Mouse (Mus musculus) heart, embryonic 11.5 days (tissue): ENCODE data around the gene Apol10b. TPM values are rescaled to one million over a fixed set of nuclear protein-coding genes. Genes with fewer than 3 reads are reported as not detected.
"Not testable (repeated sequence)": the region's sequence is repeated elsewhere in the genome, so short reads cannot be mapped to it uniquely, and the experiment has no call there.

Experiments
- ATAC-seq: fragments of 200-750 bp; cut with Nextera tagmentation; replicated peaks from 2 replicates; pipeline ENCODE4 v1.8.0; 2017; ENCODE audit warnings: moderate library complexity; ENCODE audit not compliant: insufficient number of reproducible peaks, low FRiP score, low TSS enrichment
- H3K27ac ChIP-seq: fragments of 300-500 bp; sonication (generic); 2 replicates; pipeline ENCODE4 v1.5.1; 2014; ENCODE audit warnings: mild to moderate bottlenecking, low read depth, low read length
- H3K27me3 ChIP-seq: fragments of 300-500 bp; sonication (generic); 2 replicates; pipeline ENCODE4 v1.6.1; 2014; ENCODE audit warnings: mild to moderate bottlenecking, low read length, mixed read lengths; ENCODE audit not compliant: control insufficient read depth, insufficient read depth
- H3K36me3 ChIP-seq: fragments of 300-500 bp; sonication (generic); 2 replicates; pipeline ENCODE4 v1.6.1; 2014; ENCODE audit warnings: mild to moderate bottlenecking, low read length, moderate library complexity, mixed read lengths; ENCODE audit not compliant: control insufficient read depth, insufficient read depth
- H3K4me1 ChIP-seq: fragments of 300-500 bp; sonication (generic); 2 replicates; pipeline ENCODE4 v1.6.1; 2014; ENCODE audit warnings: low read length; ENCODE audit not compliant: control insufficient read depth, insufficient read depth
- H3K4me2 ChIP-seq: fragments of 300-500 bp; sonication (generic); 2 replicates; pipeline ENCODE4 v1.6.1; 2014; ENCODE audit warnings: mild to moderate bottlenecking, moderate library complexity
- H3K4me3 ChIP-seq: fragments of 300-500 bp; sonication (generic); 2 replicates; pipeline ENCODE4 v1.5.1; 2014; ENCODE audit warnings: low read depth, low read length
- H3K9ac ChIP-seq: fragments of 300-500 bp; sonication (generic); 2 replicates; pipeline ENCODE4 v1.6.1; 2014; ENCODE audit warnings: mild to moderate bottlenecking, low read depth, low read length, moderate library complexity
- H3K9me3 ChIP-seq: fragments of 300-500 bp; sonication (generic); replicated peaks from 2 replicates; pipeline ENCODE4 v1.6.1; 2016; ENCODE audit warnings: low read length; ENCODE audit not compliant: control insufficient read depth
- WGBS: fragments of 180-500 bp; shearing (Covaris S2); extraction: QIAGEN DNeasy Blood & Tissue Kit; methylation state at CpG from one replicate; pipeline ENCODE4 v1.1.7; 2014; ENCODE audit not compliant: insufficient replicate concordance; 5-methylcytosine and 5-hydroxymethylcytosine counted together
- polyA plus RNA-seq: library from polyadenylated mRNA; unstranded; fragments of >200 nt; fragmentation: Nextera tagmentation; extraction: Ambion mirVana; gene quantifications from 2 replicates; pipeline ENCODE4 v1.2.1, GENCODE M21; 2014

The Apol10b gene
- not detected in 2 replicates for polyA plus RNA-seq

DNA sequence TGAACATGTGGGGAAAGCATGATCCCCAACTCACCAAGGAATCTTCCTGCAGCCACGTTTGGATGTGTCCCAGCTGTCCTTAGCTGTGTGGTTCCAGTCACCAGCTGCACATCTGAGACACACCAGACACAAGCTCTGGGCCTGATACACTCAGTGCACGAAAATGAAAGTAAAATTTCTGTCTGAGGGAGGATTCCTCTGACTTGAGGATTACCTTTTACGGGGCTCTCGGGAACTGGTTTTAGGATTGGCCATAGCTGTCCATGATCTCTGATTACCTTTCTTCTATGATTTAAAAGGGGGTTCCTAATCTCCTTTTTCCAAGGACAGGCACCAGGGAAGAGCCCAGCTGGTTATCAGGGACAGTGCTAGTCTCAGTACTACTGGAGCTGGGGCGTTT, at the start of gene Apol10b:
Gene Apol10b, minus strand, starts transcription at position 165 of the 400 bp plus-strand sequence.
- Histone ChIP-seq H3K4me1 (no peaks in the 10 kb centered on the region), H3K4me3 (no peak within 1 kb of the TSS), H3K36me3 (no peaks in the 10 kb centered on the region), H3K27me3 (no peaks in the 10 kb centered on the region), H3K4me2 (no peak within 1 kb of the TSS), H3K9me3 (no peaks in the 10 kb centered on the region), H3K9ac (no peak within 1 kb of the TSS), H3K27ac (no peak within 1 kb of the TSS)
- WGBS: 55% methylated on average over 5 of the region's 5 CpGs
- ATAC-seq: no peak

DNA sequence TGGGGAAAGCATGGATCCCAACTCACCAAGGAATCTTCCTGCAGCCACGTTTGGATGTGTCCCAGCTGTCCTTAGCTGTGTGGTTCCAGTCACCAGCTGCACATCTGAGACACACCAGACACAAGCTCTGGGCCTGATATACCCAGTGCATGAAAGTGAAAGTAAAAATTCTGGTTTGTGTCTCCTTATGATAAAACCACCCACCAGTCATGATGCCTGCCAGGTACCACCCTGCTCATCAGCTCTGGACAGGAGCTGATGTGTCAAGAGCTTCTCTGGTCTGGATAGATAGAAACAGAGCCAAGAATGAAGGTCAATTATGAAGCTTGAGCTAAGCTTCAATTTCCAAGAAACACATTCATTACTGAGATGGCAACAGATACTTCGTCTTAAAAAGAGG, 47.3 kb upstream of the Apol10b start, which contains the start of gene Apol11b:
Gene Apol11b, minus strand, starts transcription at position 111 of the 400 bp plus-strand sequence.
- not testable (repeated sequence) for H3K4me2 ChIP-seq, ATAC-seq, H3K27me3 ChIP-seq, H3K36me3 ChIP-seq, H3K9me3 ChIP-seq, H3K4me1 ChIP-seq, H3K4me3 ChIP-seq, H3K9ac ChIP-seq, H3K27ac ChIP-seq
- 71% methylated on average over 2 of the region's 2 CpGs for WGBS

DNA sequence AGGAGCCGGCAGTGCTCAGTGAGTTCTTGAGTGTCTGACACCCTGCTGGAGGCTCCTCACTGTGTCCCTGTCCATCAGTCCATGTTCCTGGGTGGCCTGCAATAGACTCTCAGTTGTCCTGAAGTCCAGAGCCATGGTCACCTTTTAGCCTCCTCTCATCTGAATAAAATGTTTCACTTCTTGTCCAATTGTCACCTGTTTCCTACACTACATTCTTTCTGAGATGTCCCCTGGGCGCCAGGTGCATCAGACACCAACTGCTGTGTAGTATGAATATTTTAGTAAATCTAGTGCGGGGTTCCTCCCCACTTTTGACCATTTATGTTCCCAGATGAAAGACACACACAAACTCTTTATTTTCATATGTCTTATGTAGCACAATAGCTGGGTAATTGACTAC, 33.9 kb upstream of the Apol10b start:
- not testable (repeated sequence) for H3K4me1 ChIP-seq, H3K4me2 ChIP-seq, H3K36me3 ChIP-seq, H3K4me3 ChIP-seq, ATAC-seq, H3K9me3 ChIP-seq, H3K9ac ChIP-seq, H3K27me3 ChIP-seq, H3K27ac ChIP-seq
- 58% methylated on average over 3 of the region's 3 CpGs for WGBS

GRCm38 (mm10) chr15:77628647-77629046, 32.7 kb upstream of the Apol10b start:
- H3K9me3 ChIP-seq, H3K36me3 ChIP-seq, H3K27ac ChIP-seq, ATAC-seq, H3K27me3 ChIP-seq, H3K4me3 ChIP-seq, H3K9ac ChIP-seq, H3K4me2 ChIP-seq, H3K4me1 ChIP-seq: not testable (repeated sequence)
- 45% methylated on average over 9 of the region's 9 CpGs for WGBS

DNA sequence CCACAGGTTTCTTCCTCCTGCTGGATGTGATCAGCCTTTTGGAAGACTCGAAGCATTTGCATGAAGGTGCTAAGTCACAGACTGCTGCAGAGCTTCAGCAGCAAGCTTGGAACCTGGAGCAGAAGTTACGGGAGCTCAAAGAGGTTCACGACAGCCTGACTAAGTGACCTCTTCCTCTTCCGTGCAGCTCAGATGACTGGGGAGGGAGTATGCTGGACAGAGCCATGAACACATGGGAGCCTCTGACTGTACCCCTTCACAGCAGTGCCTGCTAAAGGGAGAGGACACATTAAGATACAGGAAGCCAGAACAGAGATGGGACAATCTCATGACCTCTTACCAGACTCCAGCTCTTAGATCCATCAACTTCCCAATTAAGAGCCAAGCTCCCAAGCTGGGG, 30.5 kb upstream of the Apol10b start:
- 73% methylated on average over 4 of the region's 4 CpGs for WGBS
- not testable (repeated sequence) for H3K36me3 ChIP-seq, ATAC-seq, H3K9ac ChIP-seq, H3K4me3 ChIP-seq, H3K27me3 ChIP-seq, H3K27ac ChIP-seq, H3K4me2 ChIP-seq, H3K9me3 ChIP-seq, H3K4me1 ChIP-seq

DNA sequence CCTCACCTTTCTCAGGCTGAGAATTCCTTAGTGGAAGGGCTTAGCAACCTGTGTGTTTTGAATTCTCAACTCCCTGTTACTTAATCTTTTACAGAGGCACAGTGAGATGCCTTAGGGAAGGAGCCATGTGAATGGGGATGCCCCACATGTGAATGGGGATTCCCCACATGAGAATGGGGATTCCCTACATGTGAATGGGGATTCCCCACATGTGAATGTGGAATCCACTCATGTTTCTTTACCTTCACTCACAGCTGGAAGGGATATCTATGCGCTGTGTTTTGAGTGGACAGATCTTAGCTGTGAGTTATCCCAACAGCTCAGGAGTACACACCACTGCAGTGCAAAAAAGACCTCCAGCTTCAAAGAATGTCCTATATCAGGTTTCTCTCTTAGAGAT, 28.8 kb upstream of the Apol10b start:
- WGBS: 67% methylated on average over 1 of the region's 1 CpGs
- no peak for ATAC-seq
- H3K27ac ChIP-seq: no peak overlapping the region

DNA sequence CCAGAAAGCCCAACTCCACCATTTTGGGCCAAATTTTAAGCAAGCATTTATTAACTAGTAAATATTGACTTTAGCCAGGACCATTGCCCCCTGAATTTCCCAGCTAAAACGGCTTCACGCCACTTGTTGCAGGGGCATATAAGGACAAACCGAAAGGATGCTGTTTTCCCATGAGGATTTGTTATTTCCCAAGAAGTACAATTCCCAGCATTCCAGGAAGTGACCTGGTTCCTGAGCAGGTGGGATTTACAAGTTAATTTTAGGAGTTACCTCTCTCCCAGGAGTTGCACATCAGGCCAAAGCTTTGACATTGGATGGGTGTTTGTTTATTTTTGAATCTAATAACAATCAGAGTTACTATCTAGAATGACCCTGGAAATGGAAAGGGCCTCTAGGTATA, 10.1 kb upstream of the Apol10b start:
- H3K4me2 ChIP-seq: no peak overlapping the region
- H3K27ac ChIP-seq: no peak overlapping the region
- ATAC-seq: no peak
- no peak overlapping the region for H3K9ac ChIP-seq
- no peaks in the 10 kb centered on the region for H3K9me3 ChIP-seq
- H3K36me3 ChIP-seq: no peaks in the 10 kb centered on the region
- no peaks in the 10 kb centered on the region for H3K27me3 ChIP-seq
- WGBS: 90% methylated on average over 3 of the region's 3 CpGs
- no peak overlapping the region for H3K4me3 ChIP-seq
- no peaks in the 10 kb centered on the region for H3K4me1 ChIP-seq

More for the DNA sequence above, 28.8 kb upstream of the Apol10b start:
- Histone ChIP-seq H3K27me3 (no peaks in the 10 kb centered on the region), H3K9me3 (no peaks in the 10 kb centered on the region), H3K4me1 (no peaks in the 10 kb centered on the region), H3K9ac (no peak overlapping the region), H3K4me2 (no peak overlapping the region), H3K36me3 (no peaks in the 10 kb centered on the region), H3K4me3 (no peak overlapping the region)

GRCm38 (mm10) chr15:77598958-77599357, 3.0 kb upstream of the Apol10b start, which contains the start of gene Gm36245:
Gene Gm36245, plus strand, starts transcription at chr15:77599258.
- Histone ChIP-seq H3K9ac (no peak within 1 kb of the TSS), H3K4me1 (no peaks in the 10 kb centered on the region), H3K36me3 (no peaks in the 10 kb centered on the region), H3K4me2 (no peak within 1 kb of the TSS), H3K9me3 (no peaks in the 10 kb centered on the region), H3K27me3 (no peaks in the 10 kb centered on the region), H3K4me3 (no peak within 1 kb of the TSS), H3K27ac (no peak within 1 kb of the TSS)
- WGBS: 56% methylated on average over 1 of the region's 1 CpGs
- no peak for ATAC-seq

- WGBS: 49% methylated on average over 3 of the region's 3 CpGs
- H3K4me3 ChIP-seq: no peak overlapping the region
- no peak overlapping the region for H3K9ac ChIP-seq
- H3K36me3 ChIP-seq: no peaks in the 10 kb centered on the region
- no peak overlapping the region for H3K27ac ChIP-seq
- H3K4me2 ChIP-seq: no peak overlapping the region
- no peaks in the 10 kb centered on the region for H3K4me1 ChIP-seq
- H3K9me3 ChIP-seq: no peaks in the 10 kb centered on the region
- no peak for ATAC-seq
- H3K27me3 ChIP-seq: no peaks in the 10 kb centered on the region
Observed at GRCm38 (mm10) chr15:77598429-77598828, 2.5 kb upstream of the Apol10b start.
